Mouse (Mus musculus) ovary, postnatal 14 days (tissue): ENCODE data around the gene Leng8.
A peak's percentile ranks its signal among the peaks of the same experiment; 100 is the strongest.
"Not testable (repeated sequence)": the region's sequence is repeated elsewhere in the genome, so short reads cannot be mapped to it uniquely, and the experiment has no call there.

Experiments
- DNase-seq: peaks from one replicate; pipeline ENCODE4 v3.0.0; 2022; ENCODE audit warnings: low spot score

The Leng8 gene

GRCm38 (mm10) chr7:4148341-4149208 lies 11.7 kb downstream of the Leng8 start:
- no peak for DNase-seq

GRCm38 (mm10) chr7:4149209-4150054 lies 12.6 kb downstream of the Leng8 start:
- peak; percentile 61 for DNase-seq

GRCm38 (mm10) chr7:4150059-4150541 lies 13.3 kb downstream of the Leng8 start, which contains the start of gene Leng9:
TSS of gene Leng9 (minus strand) at chr7:4150374.
- no peak for DNase-seq

- DNase-seq = no peak
Observed at GRCm38 (mm10) chr7:4150811-4151221, 14.0 kb downstream of the Leng8 start.

- no peak for DNase-seq
Observed at GRCm38 (mm10) chr7:4151241-4151640, 14.4 kb downstream of the Leng8 start.

- DNase-seq = no peak
Observed at GRCm38 (mm10) chr7:4154356-4154755, 17.5 kb downstream of the Leng8 start.

- no peak for DNase-seq
Observed at GRCm38 (mm10) chr7:4154976-4155375, 18.1 kb downstream of the Leng8 start.

GRCm38 (mm10) chr7:4161596-4161995 lies 24.8 kb downstream of the Leng8 start:
- not testable (repeated sequence) for DNase-seq

GRCm38 (mm10) chr7:4163571-4164072 lies 26.8 kb downstream of the Leng8 start:
- DNase-seq = no peak

- no peak for DNase-seq
Observed at GRCm38 (mm10) chr7:4164090-4164910, 27.5 kb downstream of the Leng8 start, which contains the start of gene Cdc42ep5. TSS of gene Cdc42ep5 (minus strand) at chr7:4164860.

- DNase-seq = no peak
Observed at GRCm38 (mm10) chr7:4165286-4165685, 28.4 kb downstream of the Leng8 start.

GRCm38 (mm10) chr7:4167098-4167497 lies 30.3 kb downstream of the Leng8 start:
- no peak for DNase-seq

GRCm38 (mm10) chr7:4170193-4170938 lies 33.5 kb downstream of the Leng8 start:
- no peak for DNase-seq

GRCm38 (mm10) chr7:4178438-4178837 lies 41.6 kb downstream of the Leng8 start:
- DNase-seq = peak; percentile 62
